Mouse (Mus musculus) erythroblast, embryonic 14.5 days (primary cell): Measurements from ENCODE around the gene Bach2. TPM values are rescaled to one million over a fixed set of nuclear protein-coding genes. Genes with fewer than 3 reads are reported as not detected.

Experiments
- H3K27me3 ChIP-seq: 2 replicates; pipeline ENCODE4 v1.6.1; 2012; ENCODE audit warnings: inconsistent platforms; ENCODE audit not compliant: control insufficient read depth
- H3K36me3 ChIP-seq: 2 replicates; pipeline ENCODE4 v1.6.1; 2012; ENCODE audit warnings: mild to moderate bottlenecking, inconsistent platforms; ENCODE audit not compliant: control insufficient read depth
- H3K4me1 ChIP-seq: 2 replicates; pipeline ENCODE4 v1.6.1; 2012; ENCODE audit warnings: inconsistent platforms; ENCODE audit not compliant: control insufficient read depth
- H3K4me3 ChIP-seq: replicated peaks from 2 replicates; pipeline ENCODE3; 2012; ENCODE audit warnings: moderate library complexity, mild to moderate bottlenecking, inconsistent platforms
- H3K9me3 ChIP-seq: 2 replicates; pipeline ENCODE4 v1.6.1; 2012; ENCODE audit warnings: low read length, inconsistent platforms, mixed read lengths; ENCODE audit not compliant: control insufficient read depth
- GATA1 ChIP-seq: IDR thresholded peaks from 2 replicates; pipeline ENCODE4 v1.6.1; 2012; ENCODE audit warnings: low read length, inconsistent platforms, mixed read lengths
- TAL1 ChIP-seq: IDR thresholded peaks from 3 replicates; pipeline ENCODE4 v1.6.1; 2012; ENCODE audit warnings: low read length, inconsistent platforms, mixed read lengths
- polyA plus RNA-seq: library from polyadenylated mRNA; stranded (reverse); fragments of >175 nt; gene quantifications from 2 replicates; pipeline ENCODE4 v1.2.3, GENCODE M21; 2012

The Bach2 gene
- polyA plus RNA-seq, 1 experiment, result 0.02 TPM

DNA sequence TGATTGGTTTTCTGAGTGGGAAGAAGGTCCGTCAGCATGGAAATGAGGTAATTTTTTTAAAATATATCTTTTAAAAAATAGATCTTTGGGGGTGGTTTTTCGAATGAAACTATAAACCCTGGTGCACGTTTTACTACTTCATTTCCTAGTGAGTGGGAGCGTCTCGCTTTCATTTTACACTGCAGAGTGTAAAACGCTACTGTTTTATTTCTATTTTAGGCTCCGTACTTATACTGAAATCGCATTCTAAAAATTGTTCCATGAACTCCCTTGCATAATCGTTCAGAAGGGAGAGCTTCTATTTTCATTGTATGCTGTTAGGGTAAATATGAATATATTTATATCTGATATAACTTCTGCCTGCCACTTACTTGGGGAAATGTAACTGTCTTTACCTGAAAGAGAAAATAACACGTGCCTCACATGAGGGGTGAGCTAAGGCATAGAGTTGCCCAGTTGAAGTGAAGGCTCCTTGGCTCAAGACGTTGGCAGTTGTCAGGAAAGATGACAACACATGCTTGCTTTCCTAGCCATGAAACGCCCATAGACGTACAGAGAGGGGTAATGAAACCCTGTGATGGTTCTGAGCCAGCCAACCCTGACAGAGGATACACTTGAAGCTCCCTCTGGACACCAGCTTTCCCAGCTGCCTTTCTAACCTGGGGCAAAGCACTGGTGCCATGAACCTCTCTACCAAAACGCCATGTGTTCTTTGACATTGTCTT is 306.4 kb downstream of the Bach2 start:
- Histone ChIP-seq H3K4me3 (no peak overlapping the region), H3K4me1 (no peaks in the 10 kb centered on the region), H3K27me3 (no peaks in the 10 kb centered on the region), H3K36me3 (no peaks in the 10 kb centered on the region), H3K9me3 (no peaks in the 10 kb centered on the region)
- TF ChIP-seq TAL1 (no peak), GATA1 (no peak)

DNA sequence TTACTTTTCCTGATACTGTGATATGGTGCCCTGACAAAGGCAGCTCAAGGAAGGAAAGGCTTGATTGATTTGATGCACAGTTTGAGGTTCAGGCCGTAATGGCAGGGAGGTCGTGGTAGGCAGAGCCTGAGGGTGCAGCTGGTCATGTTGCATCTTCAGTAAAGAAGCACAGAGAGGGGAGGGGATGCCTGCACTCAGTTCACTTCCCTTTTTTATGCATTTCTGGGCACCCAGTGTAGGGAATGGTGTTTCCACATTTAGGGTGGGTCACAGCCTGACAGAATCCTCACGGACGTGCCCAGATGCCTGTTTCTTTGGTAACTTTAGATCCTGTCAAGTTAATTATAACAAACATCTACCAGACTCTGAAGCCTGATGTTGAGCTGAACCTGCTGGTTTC is 306.9 kb downstream of the Bach2 start:
- no peaks in the 10 kb centered on the region for H3K27me3 ChIP-seq
- TF ChIP-seq TAL1 (no peak), GATA1 (no peak)

DNA sequence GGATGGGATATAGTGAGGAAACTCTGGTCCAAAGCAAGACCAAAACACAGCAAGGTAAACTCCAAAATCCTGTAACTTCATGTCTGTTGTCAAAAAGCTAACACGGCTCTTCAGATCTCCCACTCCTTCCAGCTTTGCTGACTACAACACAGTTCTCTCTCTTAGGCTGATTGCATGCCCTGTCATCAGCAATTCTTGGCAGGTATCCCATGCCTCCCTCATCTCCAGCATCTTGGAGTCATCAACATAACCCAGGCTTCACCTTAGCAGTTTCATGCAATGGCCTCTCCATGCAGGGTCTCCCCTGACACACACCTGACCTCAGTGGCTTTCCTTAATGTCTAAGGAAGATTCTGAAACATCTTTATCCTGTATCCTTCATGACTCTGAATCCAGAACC is 310.5 kb downstream of the Bach2 start:
- Histone ChIP-seq H3K4me1 (no peaks in the 10 kb centered on the region), H3K9me3 (no peaks in the 10 kb centered on the region), H3K27me3 (no peaks in the 10 kb centered on the region), H3K4me3 (no peak overlapping the region), H3K36me3 (no peaks in the 10 kb centered on the region)
- TF ChIP-seq GATA1 (no peak), TAL1 (no peak)

More for the DNA sequence above, 306.9 kb downstream of the Bach2 start:
- Histone ChIP-seq H3K36me3 (no peaks in the 10 kb centered on the region), H3K4me3 (no peak overlapping the region), H3K9me3 (no peaks in the 10 kb centered on the region), H3K4me1 (no peaks in the 10 kb centered on the region)

DNA sequence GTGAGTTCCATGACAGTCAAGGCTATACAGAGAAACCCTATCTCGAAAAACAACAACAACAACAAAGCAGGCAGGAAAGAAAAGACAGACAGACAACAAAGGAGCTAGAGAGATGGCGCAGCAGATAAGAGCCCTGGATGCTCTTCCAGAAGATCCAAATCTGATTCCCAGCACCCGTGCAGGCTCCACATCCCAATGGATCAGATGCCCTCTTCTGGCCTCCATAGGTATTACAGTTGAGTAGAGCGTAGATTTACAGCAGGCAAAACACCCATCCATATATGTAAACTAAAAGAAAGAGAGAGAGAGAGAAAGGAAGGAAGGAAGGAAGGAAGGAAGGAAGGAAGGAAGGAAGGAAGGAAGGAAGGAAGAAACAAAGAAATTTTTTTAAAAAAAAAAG is 312.7 kb downstream of the Bach2 start:
- TF ChIP-seq TAL1, result no peak
- no peak for TF ChIP-seq GATA1
- Histone ChIP-seq H3K36me3 (no peaks in the 10 kb centered on the region), H3K4me3 (no peak overlapping the region), H3K4me1 (no peaks in the 10 kb centered on the region), H3K27me3 (no peaks in the 10 kb centered on the region), H3K9me3 (no peaks in the 10 kb centered on the region)

DNA sequence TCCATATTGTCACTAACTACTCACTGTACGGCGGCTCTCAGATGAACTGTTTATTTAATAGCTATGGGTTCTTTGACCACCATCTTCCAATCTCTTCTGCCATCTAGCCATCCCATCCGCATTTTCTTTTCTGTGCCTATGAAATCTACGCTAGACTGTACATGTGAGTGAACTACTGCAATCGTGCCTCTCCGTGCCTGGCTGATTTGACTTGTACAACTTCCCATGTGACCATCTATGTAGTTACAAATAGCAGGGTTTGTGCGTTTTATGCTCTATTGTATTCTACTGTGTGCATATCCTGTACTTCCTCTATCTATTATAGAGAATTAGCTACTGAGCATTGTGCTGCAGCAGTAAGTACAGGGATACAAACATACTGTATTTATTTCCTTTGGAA is 316.9 kb downstream of the Bach2 start:
- Histone ChIP-seq H3K9me3 (no peaks in the 10 kb centered on the region), H3K4me1 (no peaks in the 10 kb centered on the region), H3K36me3 (no peaks in the 10 kb centered on the region), H3K4me3 (no peak overlapping the region), H3K27me3 (no peaks in the 10 kb centered on the region)
- TF ChIP-seq TAL1 (no peak), GATA1 (no peak)

DNA sequence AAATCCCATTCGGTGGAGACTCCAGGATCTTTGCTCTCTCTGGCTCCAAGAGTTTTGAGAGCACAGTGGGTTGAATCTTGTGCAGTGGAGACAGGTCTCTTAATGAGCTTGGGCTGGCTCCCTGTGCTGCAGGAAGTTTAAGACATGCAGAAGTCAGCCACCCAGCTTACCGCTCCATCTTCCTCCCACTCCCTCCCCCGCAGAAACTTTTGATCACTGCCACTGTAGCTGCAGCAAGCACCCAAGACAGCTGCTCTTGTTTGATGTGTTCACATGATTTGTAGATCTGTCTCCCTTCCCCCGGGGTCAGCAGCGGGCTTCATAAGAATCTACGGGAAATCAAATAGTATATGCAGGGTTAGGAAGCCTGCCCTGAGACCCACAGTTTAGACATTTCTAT is 321.6 kb downstream of the Bach2 start:
- H3K4me1 ChIP-seq, result no peaks in the 10 kb centered on the region
- no peaks in the 10 kb centered on the region for H3K27me3 ChIP-seq
- TF ChIP-seq TAL1 (no peak), GATA1 (no peak)
- no peaks in the 10 kb centered on the region; the same call in 1 of the 2 replicates for H3K36me3 ChIP-seq
- no peak overlapping the region for H3K4me3 ChIP-seq
- H3K9me3 ChIP-seq, result no peaks in the 10 kb centered on the region

DNA sequence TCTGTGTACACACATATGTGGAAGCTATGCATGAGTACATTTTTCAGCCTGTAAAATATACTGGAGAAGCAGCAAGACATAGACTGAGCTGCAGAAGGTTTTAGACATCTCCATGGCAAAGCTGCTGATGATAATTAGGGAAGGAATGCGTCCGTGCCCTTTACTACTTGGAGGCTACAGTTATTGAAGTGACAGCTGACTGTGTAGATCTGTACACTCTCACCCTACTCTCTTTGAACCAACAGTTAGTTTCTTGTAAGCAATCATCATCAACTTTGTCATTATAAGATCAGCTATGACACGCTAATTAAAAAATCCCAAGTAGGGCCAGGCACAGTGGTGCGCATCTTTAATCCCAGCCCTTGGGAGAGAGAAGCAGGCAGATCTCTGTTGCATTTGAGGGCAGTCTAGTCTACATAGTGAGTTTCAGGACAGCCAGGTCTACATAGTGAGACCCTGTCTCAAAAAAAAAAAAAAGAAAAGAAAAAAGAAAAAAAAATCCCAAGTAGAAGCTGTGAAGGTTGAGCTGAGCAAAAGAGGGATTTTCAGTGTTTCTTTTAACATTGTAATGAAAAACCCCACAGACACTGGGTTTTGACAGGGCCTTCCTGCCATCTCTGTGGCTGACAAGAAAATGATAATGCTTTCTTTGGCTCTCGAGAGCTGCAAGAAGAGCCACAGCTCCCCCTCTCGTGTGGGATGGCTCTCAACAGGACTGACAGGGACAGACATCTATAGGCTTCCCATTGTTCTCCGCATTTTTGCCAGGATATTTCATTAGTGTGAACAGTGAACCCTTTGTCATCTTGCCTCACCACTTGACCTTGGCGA is 322.3 kb downstream of the Bach2 start:
- no peak overlapping the region for H3K4me3 ChIP-seq

DNA sequence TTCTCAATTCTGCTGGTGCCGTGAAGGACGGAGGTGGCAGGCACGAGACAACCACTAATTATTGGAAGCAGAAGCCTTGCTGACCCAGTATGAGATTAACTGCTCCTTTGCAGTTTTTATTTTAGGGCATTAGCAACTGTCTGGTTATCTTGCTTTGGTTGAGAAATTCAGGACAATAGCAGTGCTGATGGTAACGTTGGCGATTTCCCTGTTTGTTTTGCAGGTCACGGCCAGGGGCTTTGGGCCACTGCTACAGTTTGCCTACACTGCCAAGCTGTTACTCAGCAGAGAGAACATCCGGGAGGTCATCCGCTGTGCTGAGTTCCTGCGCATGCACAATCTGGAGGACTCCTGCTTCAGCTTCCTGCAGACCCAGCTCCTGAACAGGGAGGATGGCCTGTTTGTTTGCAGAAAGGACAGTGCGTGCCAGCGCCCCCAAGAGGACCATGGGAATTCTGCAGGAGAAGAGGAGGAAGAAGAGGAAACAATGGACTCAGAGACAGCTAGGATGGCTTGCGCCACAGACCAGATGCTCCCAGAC is 323.0 kb downstream of the Bach2 start:
- H3K36me3 ChIP-seq, result no peaks in the 10 kb centered on the region; the same call in 1 of the 2 replicates
- H3K4me3 ChIP-seq, result no peak overlapping the region
- H3K4me1 ChIP-seq, result no peaks in the 10 kb centered on the region
- H3K9me3 ChIP-seq, result no peaks in the 10 kb centered on the region
- TF ChIP-seq TAL1 (no peak), GATA1 (no peak)
- no peaks in the 10 kb centered on the region for H3K27me3 ChIP-seq

More for the DNA sequence above, 322.3 kb downstream of the Bach2 start:
- H3K27me3 ChIP-seq, result no peaks in the 10 kb centered on the region
- no peaks in the 10 kb centered on the region for H3K4me1 ChIP-seq
- no peaks in the 10 kb centered on the region; the same call in 1 of the 2 replicates for H3K36me3 ChIP-seq
- TF ChIP-seq GATA1 (no peak), TAL1 (no peak)
- no peaks in the 10 kb centered on the region for H3K9me3 ChIP-seq

DNA sequence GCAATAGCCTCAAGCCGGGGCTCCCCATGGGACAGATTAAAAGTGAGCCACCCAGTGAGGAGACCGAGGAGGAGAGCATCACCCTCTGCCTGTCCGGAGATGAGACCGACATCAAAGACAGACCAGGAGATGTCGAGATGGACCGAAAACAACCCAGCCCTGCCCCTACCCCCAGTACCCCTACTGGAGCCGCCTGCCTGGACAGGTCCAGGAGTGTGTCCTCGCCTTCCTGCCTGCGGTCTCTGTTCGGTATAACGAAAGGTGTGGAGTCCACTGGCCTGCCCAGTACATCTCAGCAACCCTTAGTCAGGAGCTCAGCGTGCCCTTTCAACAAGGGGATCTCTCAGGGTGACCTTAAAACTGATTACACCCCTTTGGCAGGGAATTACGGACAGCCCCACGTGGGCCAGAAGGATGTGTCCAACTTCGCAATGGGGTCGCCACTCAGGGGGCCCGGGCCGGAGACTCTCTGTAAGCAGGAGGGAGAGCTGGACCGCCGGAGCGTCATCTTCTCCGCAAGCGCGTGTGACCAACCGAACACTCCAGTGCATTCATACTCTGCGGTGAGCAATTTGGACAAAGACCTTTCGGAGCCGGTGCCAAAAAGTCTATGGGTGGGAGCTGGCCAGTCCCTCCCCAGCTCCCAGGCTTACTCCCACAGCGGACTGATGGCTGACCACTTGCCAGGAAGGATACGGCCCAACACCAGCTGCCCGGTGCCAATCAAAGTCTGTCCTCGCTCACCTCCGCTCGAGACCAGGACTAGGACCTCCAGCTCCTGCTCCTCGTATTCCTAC is 323.9 kb downstream of the Bach2 start:
- Histone ChIP-seq H3K36me3 (no peaks in the 10 kb centered on the region; the same call in 1 of the 2 replicates), H3K4me1 (no peaks in the 10 kb centered on the region), H3K4me3 (no peak overlapping the region), H3K9me3 (no peaks in the 10 kb centered on the region), H3K27me3 (no peaks in the 10 kb centered on the region)
- TF ChIP-seq GATA1, result no peak
- TF ChIP-seq TAL1, result no peak
